Mouse (Mus musculus): ENCODE data around the gene Ccdc47. TPM values are rescaled to one million over a fixed set of nuclear protein-coding genes. Genes with fewer than 3 reads are reported as not detected.

Ccdc47 gene
- total RNA-seq, 1 experiment = 82.3 TPM

DNA sequence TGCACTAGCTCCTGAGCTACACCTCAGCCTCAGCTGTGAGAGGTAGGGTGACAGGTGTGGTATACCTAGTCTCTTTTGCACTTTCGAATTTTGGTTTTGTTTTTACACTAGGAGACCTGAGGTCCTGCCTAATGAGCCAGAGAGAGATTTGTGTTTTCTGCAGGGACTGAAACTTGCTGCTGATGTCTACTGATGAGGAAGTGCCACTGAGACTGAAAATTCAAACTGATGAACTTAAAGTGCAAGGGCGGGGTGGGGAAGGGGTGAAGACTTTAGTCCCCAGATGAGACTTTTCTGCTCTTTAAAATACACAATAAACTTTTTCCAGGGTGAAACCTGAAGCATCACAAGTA, 35.7 kb downstream of the Ccdc47 start:
- no peak overlapping the region for H3K4me3 ChIP-seq (ENCODE audit: insufficient read depth in 1 of 2, low read depth in 1 of 2, low read length in 2 of 2, poor library complexity in 1 of 2, severe bottlenecking in 1 of 2)
- TF ChIP-seq ZC3H11A (IDR thresholded peaks at IDR 0.05; ENCODE audit: borderline replicate concordance, low read depth, low read length) (no peak), ZNF384 (IDR thresholded peaks at IDR 0.05; ENCODE audit: low read depth, low read length) (no peak), MAFK (IDR thresholded peaks at IDR 0.05; ENCODE audit: insufficient read depth, low read depth, low read length) (no peak), HCFC1 (IDR thresholded peaks at IDR 0.05; ENCODE audit: borderline replicate concordance, insufficient read depth, low read length) (no peak), CHD2 (IDR thresholded peaks at IDR 0.05; ENCODE audit: low read depth, low read length) (no peak)
- no peak for DNase-seq (ENCODE audit: low read depth, low spot score)
- H3K9me3 ChIP-seq (ENCODE audit: control insufficient read depth, insufficient read depth, low read depth, low read length) = no peaks in the 10 kb centered on the region
- in situ Hi-C loops (cut with MboI; ENCODE audit: low sequenced_read_pairs in 2 of 2, unreplicated experiment in 2 of 2) = no loop called here
- no peaks in the 10 kb centered on the region; the same call in 1 of the 2 replicates for H3K36me3 ChIP-seq (ENCODE audit: control insufficient read depth, insufficient read depth, low read length, poor library complexity, severe bottlenecking)
- no peak overlapping the region for H3K27ac ChIP-seq (ENCODE audit: insufficient read depth, low read depth, low read length, poor library complexity, severe bottlenecking)
- no peaks in the 10 kb centered on the region for H3K4me1 ChIP-seq (ENCODE audit: control insufficient read depth in 2 of 2, insufficient read depth in 2 of 2, low read length in 2 of 2, poor library complexity in 1 of 2)
- no peak overlapping the region for H3K9ac ChIP-seq (ENCODE audit: insufficient read depth, low read depth, low read length, poor library complexity, severe bottlenecking)

GRCm38 (mm10) chr11:106179711-106180448, 36.3 kb downstream of the Ccdc47 start:
- no peak overlapping the region for H3K4me3 ChIP-seq (ENCODE audit: insufficient read depth in 1 of 2, low read depth in 1 of 2, low read length in 2 of 2, poor library complexity in 1 of 2, severe bottlenecking in 1 of 2)
- no peaks in the 10 kb centered on the region for H3K9me3 ChIP-seq (ENCODE audit: control insufficient read depth, insufficient read depth, low read depth, low read length)
- H3K9ac ChIP-seq (ENCODE audit: insufficient read depth, low read depth, low read length, poor library complexity, severe bottlenecking) = no peak overlapping the region
- no peaks in the 10 kb centered on the region; the same call in 1 of the 2 replicates for H3K36me3 ChIP-seq (ENCODE audit: control insufficient read depth, insufficient read depth, low read length, poor library complexity, severe bottlenecking)
- no peak for TF ChIP-seq HCFC1 (IDR thresholded peaks at IDR 0.05; ENCODE audit: borderline replicate concordance, insufficient read depth, low read length)
- no peak for TF ChIP-seq MAFK (IDR thresholded peaks at IDR 0.05; ENCODE audit: insufficient read depth, low read depth, low read length)
- no peak for TF ChIP-seq ZNF384 (IDR thresholded peaks at IDR 0.05; ENCODE audit: low read depth, low read length)
- TF ChIP-seq ZC3H11A (IDR thresholded peaks at IDR 0.05; ENCODE audit: borderline replicate concordance, low read depth, low read length) = no peak
- TF ChIP-seq CHD2 (IDR thresholded peaks at IDR 0.05; ENCODE audit: low read depth, low read length) = no peak
- H3K4me1 ChIP-seq (ENCODE audit: control insufficient read depth in 2 of 2, insufficient read depth in 2 of 2, low read length in 2 of 2, poor library complexity in 1 of 2) = no peaks in the 10 kb centered on the region
- DNase-seq (ENCODE audit: low read depth, low spot score) = no peak
- in situ Hi-C loops (cut with MboI; ENCODE audit: low sequenced_read_pairs in 2 of 2, unreplicated experiment in 2 of 2) = no loop called here
- H3K27ac ChIP-seq (ENCODE audit: insufficient read depth, low read depth, low read length, poor library complexity, severe bottlenecking) = no peak overlapping the region; the same call in 1 of the 2 replicates

DNA sequence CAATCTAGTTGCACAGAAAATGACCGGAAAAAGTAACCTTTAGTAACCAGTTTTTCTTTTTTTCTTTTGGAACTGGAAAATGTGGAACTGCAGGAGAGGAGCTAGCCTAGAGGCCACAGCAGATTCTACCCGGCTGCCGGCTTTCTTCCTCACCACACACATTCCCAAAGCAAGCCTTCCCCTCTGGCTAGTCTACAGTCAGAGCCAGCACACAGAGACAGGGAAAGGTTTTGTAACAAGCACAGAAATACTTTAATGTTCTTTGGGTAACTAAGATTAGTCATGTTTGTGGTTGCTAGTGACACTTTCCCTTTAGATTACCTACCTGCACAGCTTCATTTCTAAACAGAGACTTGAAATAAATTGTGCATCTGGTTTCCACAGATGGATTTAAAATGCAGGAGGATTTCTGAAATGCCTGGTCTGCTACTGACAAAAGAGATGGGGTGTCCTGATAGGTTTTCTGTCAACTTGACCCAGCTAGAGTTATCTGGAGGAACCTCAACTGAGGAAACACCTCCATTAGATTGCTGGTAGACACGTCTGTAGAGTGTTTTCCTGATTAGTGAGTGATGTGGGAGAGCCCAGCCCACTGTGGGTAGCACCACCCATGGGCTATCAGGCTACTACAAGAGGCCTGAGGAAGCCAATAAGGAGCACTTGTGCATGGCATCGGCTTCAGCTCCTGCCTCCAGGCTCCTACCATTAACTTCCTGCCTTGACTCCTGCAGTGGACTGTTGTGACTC, 37.9 kb downstream of the Ccdc47 start:
- in situ Hi-C loops (cut with MboI; ENCODE audit: low sequenced_read_pairs in 2 of 2, unreplicated experiment in 2 of 2) = no loop called here
- TF ChIP-seq HCFC1 (IDR thresholded peaks at IDR 0.05; ENCODE audit: borderline replicate concordance, insufficient read depth, low read length) = no peak
- TF ChIP-seq MAFK (IDR thresholded peaks at IDR 0.05; ENCODE audit: insufficient read depth, low read depth, low read length) = no peak
- no peak for TF ChIP-seq CHD2 (IDR thresholded peaks at IDR 0.05; ENCODE audit: low read depth, low read length)
- TF ChIP-seq ZC3H11A (IDR thresholded peaks at IDR 0.05; ENCODE audit: borderline replicate concordance, low read depth, low read length) = no peak
- TF ChIP-seq ZNF384 (IDR thresholded peaks at IDR 0.05; ENCODE audit: low read depth, low read length) = no peak

GRCm38 (mm10) chr11:106176372-106176771, 39.8 kb downstream of the Ccdc47 start:
- Histone ChIP-seq H3K9ac (ENCODE audit: insufficient read depth, low read depth, low read length, poor library complexity, severe bottlenecking) (no peak overlapping the region), H3K4me1 (ENCODE audit: control insufficient read depth in 2 of 2, insufficient read depth in 2 of 2, low read length in 2 of 2, poor library complexity in 1 of 2) (no peaks in the 10 kb centered on the region), H3K36me3 (ENCODE audit: control insufficient read depth, insufficient read depth, low read length, poor library complexity, severe bottlenecking) (no peaks in the 10 kb centered on the region; the same call in 1 of the 2 replicates), H3K4me3 (ENCODE audit: insufficient read depth in 1 of 2, low read depth in 1 of 2, low read length in 2 of 2, poor library complexity in 1 of 2, severe bottlenecking in 1 of 2) (no peak overlapping the region), H3K27ac (ENCODE audit: insufficient read depth, low read depth, low read length, poor library complexity, severe bottlenecking) (no peak overlapping the region), H3K9me3 (ENCODE audit: control insufficient read depth, insufficient read depth, low read depth, low read length) (no peaks in the 10 kb centered on the region)
- TF ChIP-seq CHD2 (IDR thresholded peaks at IDR 0.05; ENCODE audit: low read depth, low read length) (no peak), ZC3H11A (IDR thresholded peaks at IDR 0.05; ENCODE audit: borderline replicate concordance, low read depth, low read length) (no peak)
- in situ Hi-C loops (cut with MboI; ENCODE audit: low sequenced_read_pairs in 2 of 2, unreplicated experiment in 2 of 2) = no loop called here
- no peak for DNase-seq (ENCODE audit: low read depth, low spot score)

More for the DNA sequence above, 37.9 kb downstream of the Ccdc47 start:
- H3K9me3 ChIP-seq (ENCODE audit: control insufficient read depth, insufficient read depth, low read depth, low read length) = no peaks in the 10 kb centered on the region
- H3K36me3 ChIP-seq (ENCODE audit: control insufficient read depth, insufficient read depth, low read length, poor library complexity, severe bottlenecking) = no peaks in the 10 kb centered on the region; the same call in 1 of the 2 replicates
- no peak overlapping the region for H3K9ac ChIP-seq (ENCODE audit: insufficient read depth, low read depth, low read length, poor library complexity, severe bottlenecking)
- no peaks in the 10 kb centered on the region for H3K4me1 ChIP-seq (ENCODE audit: control insufficient read depth in 2 of 2, insufficient read depth in 2 of 2, low read length in 2 of 2, poor library complexity in 1 of 2)
- no peak overlapping the region for H3K4me3 ChIP-seq (ENCODE audit: insufficient read depth in 1 of 2, low read depth in 1 of 2, low read length in 2 of 2, poor library complexity in 1 of 2, severe bottlenecking in 1 of 2)
- no peak overlapping the region for H3K27ac ChIP-seq (ENCODE audit: insufficient read depth, low read depth, low read length, poor library complexity, severe bottlenecking)
- DNase-seq (ENCODE audit: low read depth, low spot score) = no peak

Measured in ES-E14 (cell line).